Mouse (Mus musculus) embryonic facial prominence, embryonic 15.5 days (tissue): ENCODE data around the gene Tep1. TPM values are rescaled to one million over a fixed set of nuclear protein-coding genes. Genes with fewer than 3 reads are reported as not detected.
"Not testable (repeated sequence)": the region's sequence is repeated elsewhere in the genome, so short reads cannot be mapped to it uniquely, and the experiment has no call there.

Source experiments
- ATAC-seq: fragments of 200-750 bp; cut with Nextera tagmentation; 2 replicates; pipeline ENCODE4 v1.8.0; 2017; ENCODE audit warnings: low read depth, moderate TSS enrichment; ENCODE audit not compliant: insufficient number of reproducible peaks, low FRiP score, low TSS enrichment
- H3K27ac ChIP-seq: fragments of 300-500 bp; sonication (generic); replicated peaks from 2 replicates; pipeline ENCODE4 v1.5.1; 2015; ENCODE audit warnings: mild to moderate bottlenecking, inconsistent platforms
- H3K27me3 ChIP-seq: fragments of 300-500 bp; sonication (generic); 2 replicates; pipeline ENCODE4 v1.6.1; 2015; ENCODE audit warnings: inconsistent platforms
- H3K36me3 ChIP-seq: fragments of 300-500 bp; sonication (generic); 2 replicates; pipeline ENCODE4 v1.6.1; 2015; ENCODE audit warnings: mild to moderate bottlenecking, inconsistent platforms
- H3K4me1 ChIP-seq: fragments of 300-500 bp; sonication (generic); 2 replicates; pipeline ENCODE4 v1.6.1; 2015; ENCODE audit warnings: inconsistent platforms
- H3K4me2 ChIP-seq: fragments of 300-500 bp; sonication (generic); replicated peaks from 2 replicates; pipeline ENCODE4 v1.6.1; 2015; ENCODE audit warnings: mild to moderate bottlenecking, inconsistent platforms
- H3K4me3 ChIP-seq: fragments of 300-500 bp; sonication (generic); replicated peaks from 2 replicates; pipeline ENCODE4 v1.5.1; 2015; ENCODE audit warnings: mild to moderate bottlenecking, inconsistent platforms
- H3K9ac ChIP-seq: fragments of 300-500 bp; sonication (generic); 2 replicates; pipeline ENCODE4 v1.6.1; 2015; ENCODE audit warnings: inconsistent platforms
- H3K9me3 ChIP-seq: fragments of 300-500 bp; sonication (generic); replicated peaks from 2 replicates; pipeline ENCODE4 v1.6.1; 2016; ENCODE audit warnings: inconsistent platforms
- WGBS: fragments of 180-500 bp; shearing (Covaris S2); methylation state at CpG from one replicate; pipeline ENCODE4 v1.1.7; 2015; 5-methylcytosine and 5-hydroxymethylcytosine counted together
- polyA plus RNA-seq: library from polyadenylated mRNA; unstranded; fragments of >200 nt; fragmentation: Nextera tagmentation; extraction: Ambion mirVana; gene quantifications from 2 replicates; pipeline ENCODE4 v1.2.1, GENCODE M21; 2015

The Tep1 gene
- polyA plus RNA-seq, 1 experiment from 2014 or later = 5.2 TPM

GRCm38 (mm10) chr14:50866966-50867365, 3.4 kb downstream of the Tep1 start:
- Histone ChIP-seq H3K9ac (no peak overlapping the region), H3K4me3 (no peak overlapping the region), H3K27ac (no peak overlapping the region), H3K4me2 (no peak overlapping the region), H3K36me3 (no peaks in the 10 kb centered on the region), H3K4me1 (peaks cover 4% of the 10 kb centered on the region), H3K27me3 (no peaks in the 10 kb centered on the region), H3K9me3 (no peaks in the 10 kb centered on the region)
- no peak for ATAC-seq
- WGBS = 91% methylated on average over 3 of the region's 3 CpGs

- not testable (repeated sequence) for ATAC-seq
Measured at GRCm38 (mm10) chr14:50865005-50865404, 5.4 kb downstream of the Tep1 start.

GRCm38 (mm10) chr14:50862641-50863040, 7.7 kb downstream of the Tep1 start:
- 87% methylated on average over 10 of the region's 10 CpGs for WGBS
- no peak for ATAC-seq
- no peak overlapping the region for H3K9ac ChIP-seq

More at GRCm38 (mm10) chr14:50865005-50865404, 5.4 kb downstream of the Tep1 start:
- H3K27me3 ChIP-seq, H3K4me1 ChIP-seq, H3K36me3 ChIP-seq, H3K4me3 ChIP-seq, H3K27ac ChIP-seq, H3K9me3 ChIP-seq, H3K4me2 ChIP-seq, H3K9ac ChIP-seq: not testable (repeated sequence)

GRCm38 (mm10) chr14:50855788-50856187, 14.6 kb downstream of the Tep1 start:
- WGBS = 85% methylated on average over 5 of the region's 5 CpGs
- ATAC-seq = no peak
- peaks cover 7% of the 10 kb centered on the region for H3K36me3 ChIP-seq
- H3K27me3 ChIP-seq = no peaks in the 10 kb centered on the region
- no peak overlapping the region for H3K9ac ChIP-seq
- H3K27ac ChIP-seq = no peak overlapping the region
- H3K4me1 ChIP-seq = no peaks in the 10 kb centered on the region
- H3K9me3 ChIP-seq = no peaks in the 10 kb centered on the region
- no peak overlapping the region for H3K4me2 ChIP-seq
- no peak overlapping the region for H3K4me3 ChIP-seq

More at GRCm38 (mm10) chr14:50862641-50863040, 7.7 kb downstream of the Tep1 start:
- Histone ChIP-seq H3K4me3 (no peak overlapping the region), H3K27ac (no peak overlapping the region), H3K4me2 (no peak overlapping the region), H3K36me3 (peaks cover 9% of the 10 kb centered on the region), H3K27me3 (no peaks in the 10 kb centered on the region), H3K4me1 (no peaks in the 10 kb centered on the region), H3K9me3 (no peaks in the 10 kb centered on the region)

- ATAC-seq = no peak
- WGBS = 65% methylated on average over 6 of the region's 6 CpGs
Measured at GRCm38 (mm10) chr14:50837236-50837635, 33.1 kb downstream of the Tep1 start.

GRCm38 (mm10) chr14:50834435-50834834, 35.9 kb downstream of the Tep1 start:
- Histone ChIP-seq H3K9me3 (no peaks in the 10 kb centered on the region), H3K9ac (no peak overlapping the region), H3K4me3 (no peak overlapping the region), H3K4me2 (no peak overlapping the region), H3K27me3 (no peaks in the 10 kb centered on the region), H3K4me1 (no peaks in the 10 kb centered on the region), H3K27ac (no peak overlapping the region), H3K36me3 (peaks cover 4% of the 10 kb centered on the region)
- WGBS = 50% methylated on average over 2 of the region's 2 CpGs
- ATAC-seq = no peak

More at GRCm38 (mm10) chr14:50837236-50837635, 33.1 kb downstream of the Tep1 start:
- H3K4me3 ChIP-seq = no peak overlapping the region
- no peak overlapping the region for H3K4me2 ChIP-seq
- H3K36me3 ChIP-seq = peaks cover 4% of the 10 kb centered on the region
- H3K4me1 ChIP-seq = no peaks in the 10 kb centered on the region
- H3K9ac ChIP-seq = no peak overlapping the region
- no peak overlapping the region for H3K27ac ChIP-seq
- H3K27me3 ChIP-seq = no peaks in the 10 kb centered on the region
- no peaks in the 10 kb centered on the region for H3K9me3 ChIP-seq

GRCm38 (mm10) chr14:50833964-50834363, 36.4 kb downstream of the Tep1 start:
- no peak for ATAC-seq

GRCm38 (mm10) chr14:50829878-50830277, 40.5 kb downstream of the Tep1 start:
- Histone ChIP-seq H3K4me1 (no peaks in the 10 kb centered on the region), H3K4me3 (no peak overlapping the region), H3K27me3 (no peaks in the 10 kb centered on the region), H3K9ac (no peak overlapping the region), H3K9me3 (no peaks in the 10 kb centered on the region), H3K4me2 (no peak overlapping the region), H3K27ac (no peak overlapping the region), H3K36me3 (peaks cover 1% of the 10 kb centered on the region; the same call in 1 of the 2 replicates)
- WGBS = 77% methylated on average over 3 of the region's 3 CpGs
- ATAC-seq = no peak

More at GRCm38 (mm10) chr14:50833964-50834363, 36.4 kb downstream of the Tep1 start:
- Histone ChIP-seq H3K9ac (no peak overlapping the region), H3K4me1 (no peaks in the 10 kb centered on the region), H3K9me3 (no peaks in the 10 kb centered on the region), H3K27me3 (no peaks in the 10 kb centered on the region), H3K4me3 (no peak overlapping the region), H3K36me3 (peaks cover 4% of the 10 kb centered on the region), H3K27ac (no peak overlapping the region), H3K4me2 (no peak overlapping the region)
- 76% methylated on average over 10 of the region's 10 CpGs for WGBS

GRCm38 (mm10) chr14:50826579-50826978, 43.8 kb downstream of the Tep1 start:
- Histone ChIP-seq H3K4me3 (no peak overlapping the region), H3K9ac (no peak overlapping the region), H3K4me1 (no peaks in the 10 kb centered on the region), H3K9me3 (no peaks in the 10 kb centered on the region), H3K27ac (no peak overlapping the region), H3K27me3 (no peaks in the 10 kb centered on the region), H3K36me3 (peaks cover 31% of the 10 kb centered on the region), H3K4me2 (no peak overlapping the region)
- WGBS = 86% methylated on average over 4 of the region's 4 CpGs
- no peak for ATAC-seq

GRCm38 (mm10) chr14:50824219-50824618, 46.1 kb downstream of the Tep1 start:
- no peak for ATAC-seq
- Histone ChIP-seq H3K4me3 (no peak overlapping the region), H3K27ac (no peak overlapping the region), H3K9ac (no peak overlapping the region), H3K4me2 (no peak overlapping the region), H3K27me3 (no peaks in the 10 kb centered on the region), H3K4me1 (no peaks in the 10 kb centered on the region), H3K9me3 (no peaks in the 10 kb centered on the region), H3K36me3 (peaks cover 54% of the 10 kb centered on the region)
- 87% methylated on average over 9 of the region's 9 CpGs for WGBS

- Histone ChIP-seq H3K4me2 (no peak overlapping the region), H3K36me3 (peaks cover 59% of the 10 kb centered on the region), H3K27me3 (no peaks in the 10 kb centered on the region), H3K27ac (no peak overlapping the region), H3K9me3 (no peaks in the 10 kb centered on the region), H3K4me1 (no peaks in the 10 kb centered on the region), H3K4me3 (no peak overlapping the region), H3K9ac (no peak overlapping the region)
- 75% methylated on average over 2 of the region's 2 CpGs for WGBS
- no peak for ATAC-seq
Measured at GRCm38 (mm10) chr14:50823240-50823639, 47.1 kb downstream of the Tep1 start.

- 0 out of 2 replicates have a peak, but pooled peaks cover 4% of the 10 kb centered on the region for H3K4me1 ChIP-seq
- no peak overlapping the region for H3K9ac ChIP-seq
- no peak overlapping the region for H3K4me3 ChIP-seq
- H3K9me3 ChIP-seq = no peaks in the 10 kb centered on the region
- WGBS = 85% methylated on average over 2 of the region's 2 CpGs
- peaks cover 49% of the 10 kb centered on the region for H3K36me3 ChIP-seq
- no peak for ATAC-seq
- no peak overlapping the region for H3K4me2 ChIP-seq
- H3K27me3 ChIP-seq = no peaks in the 10 kb centered on the region
- no peak overlapping the region for H3K27ac ChIP-seq
Measured at GRCm38 (mm10) chr14:50813060-50813459, 57.3 kb downstream of the Tep1 start.
